Mouse (Mus musculus) heart, adult 8-10 months (tissue): Measurements from ENCODE around the gene Slc9a5. TPM values are rescaled to one million over a fixed set of nuclear protein-coding genes. Genes with fewer than 3 reads are reported as not detected.

ENCODE experiments used
- DNase-seq: peaks from one replicate; pipeline ENCODE4 v3.0.0; 2022; ENCODE audit warnings: low spot score
- total RNA-seq, 4 experiments: library from RNA; stranded (reverse); gene quantifications; 2 replicates each; pipeline ENCODE4 v1.2.4; 2022

Gene Slc9a5
- total RNA-seq, 4 experiments from 2014 or later = 0.41 to 0.79 (median 0.48) TPM

DNA sequence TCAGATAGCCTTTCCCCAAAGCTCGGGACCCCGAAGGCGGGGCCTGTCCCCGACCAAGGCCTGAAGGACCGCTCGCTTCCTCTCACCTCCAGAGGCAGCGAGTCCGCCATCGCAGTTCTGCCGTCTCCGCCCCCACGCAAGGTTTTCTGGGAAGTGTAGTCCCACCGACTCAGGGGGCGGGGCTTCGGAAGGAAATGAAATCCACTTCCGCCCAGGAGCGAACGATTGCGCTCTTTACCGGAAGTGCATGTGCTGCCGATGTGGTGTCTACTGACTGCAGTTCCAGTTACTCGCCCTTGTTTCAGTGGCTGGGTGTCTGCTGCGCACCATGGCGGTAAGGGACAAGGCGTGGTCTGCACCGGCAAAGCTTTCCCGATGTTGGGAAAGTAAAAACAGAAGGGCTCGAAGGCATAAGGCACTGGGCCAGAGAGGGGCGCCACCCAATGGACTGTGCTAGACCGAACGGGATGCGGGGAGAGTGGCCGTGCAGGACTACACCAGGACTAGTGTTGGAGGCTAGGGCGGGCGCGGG is 22.4 kb upstream of the Slc9a5 start, which contains the start of the genes Lrrc29 and Tmem208:
Lrrc29 (minus strand) TSS at position 138 of the 532 bp plus-strand sequence.
Tmem208 (plus strand) TSS at position 214 of the 532 bp plus-strand sequence.
- peak; percentile 97 for DNase-seq

DNA sequence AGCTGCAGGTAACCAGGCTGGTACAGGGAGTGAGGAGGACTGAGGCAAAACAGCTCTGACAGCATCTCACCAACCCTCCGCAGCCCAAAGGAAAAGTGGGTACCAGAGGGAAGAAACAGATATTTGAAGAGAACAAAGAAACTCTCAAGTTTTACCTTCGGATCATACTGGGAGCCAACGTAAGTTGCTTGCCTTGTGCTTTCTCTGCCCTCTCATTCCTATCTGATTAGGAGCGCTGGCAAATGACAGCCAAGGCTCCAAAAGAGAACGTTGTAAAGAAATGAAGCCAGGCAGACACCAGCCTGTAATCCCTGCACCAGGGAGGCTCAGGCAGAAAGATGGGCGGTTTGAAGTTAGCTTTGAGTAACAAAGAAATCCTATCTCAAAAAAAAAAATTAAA is 21.7 kb upstream of the Slc9a5 start:
- DNase-seq = no peak

DNA sequence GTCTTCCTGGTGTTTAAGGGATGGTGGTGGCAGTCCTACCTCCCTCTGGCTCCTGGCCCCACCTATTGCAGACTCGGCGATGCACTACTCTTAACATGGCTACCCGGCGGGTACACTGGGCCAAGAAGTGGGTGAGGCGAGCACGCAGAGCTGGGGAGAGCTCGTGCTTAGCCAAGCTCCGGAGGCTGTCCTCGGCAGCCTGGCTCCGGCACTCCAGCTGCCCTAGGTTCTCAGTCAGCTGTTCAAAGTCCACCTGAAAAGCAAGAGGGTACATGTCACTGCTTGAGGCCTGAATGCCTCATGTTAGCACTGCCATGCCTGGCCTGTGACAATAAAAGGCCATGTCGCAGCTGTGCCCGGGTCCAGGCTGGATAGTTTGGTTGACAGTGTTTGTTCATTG is 18.3 kb upstream of the Slc9a5 start:
- DNase-seq = no peak

DNA sequence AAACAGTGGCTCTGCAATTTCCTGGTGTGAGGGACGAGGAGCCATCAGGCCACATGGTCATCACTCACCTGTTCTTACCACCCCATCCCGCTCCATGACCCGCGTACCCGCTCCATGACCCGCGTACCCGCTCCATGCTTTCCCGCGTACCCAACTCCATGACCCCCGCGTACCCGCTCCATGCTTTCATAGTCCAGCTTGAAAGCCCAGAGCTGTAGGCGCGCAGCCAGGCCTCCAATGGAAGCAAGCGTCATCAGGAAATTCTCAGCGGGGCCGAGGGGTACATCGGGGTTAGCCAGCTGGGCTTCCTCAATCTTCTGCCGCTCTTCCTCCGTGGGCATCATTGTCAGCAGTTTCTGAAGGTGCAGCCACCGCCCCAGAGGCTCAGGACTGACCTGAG is 17.2 kb upstream of the Slc9a5 start:
- no peak for DNase-seq

DNA sequence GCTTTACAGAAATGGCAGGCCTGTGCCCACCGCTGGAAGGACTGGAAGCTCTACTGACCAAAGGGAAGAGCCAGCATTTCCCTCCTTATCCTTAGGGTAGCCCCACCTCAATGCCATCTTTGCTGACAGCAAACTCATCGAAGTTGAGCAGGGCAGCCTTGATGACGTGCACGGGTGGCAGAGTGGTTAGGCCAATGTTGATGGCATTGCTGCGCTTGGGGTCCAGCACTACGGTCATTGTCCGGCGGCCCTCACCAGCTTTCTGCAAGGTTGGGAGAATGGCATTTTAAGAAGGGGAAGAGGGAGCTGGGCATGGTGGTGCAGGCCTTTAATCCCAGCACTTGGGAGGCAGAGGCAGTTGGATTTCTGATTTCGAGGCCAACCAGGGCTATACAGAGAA is 16.7 kb upstream of the Slc9a5 start:
- no peak for DNase-seq

DNA sequence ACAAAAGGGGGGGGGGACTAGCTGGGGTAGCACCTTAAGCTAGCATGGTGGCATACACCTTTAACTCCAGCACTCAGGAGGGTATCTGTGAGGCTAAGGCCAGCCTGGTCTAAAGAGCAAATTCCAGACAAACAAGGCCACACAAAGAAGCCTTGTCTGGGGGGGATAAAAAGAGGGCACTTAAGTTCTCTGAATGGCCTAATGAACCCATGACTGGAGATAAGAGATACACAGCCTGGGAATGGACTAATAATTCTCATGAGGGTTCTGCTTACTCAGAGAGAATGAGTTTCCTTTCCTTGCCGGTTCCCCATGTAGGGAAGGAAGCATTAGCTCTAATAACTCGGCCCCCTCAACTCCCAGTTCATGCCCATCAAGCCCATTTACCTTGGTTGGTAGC is 16.1 kb upstream of the Slc9a5 start:
- DNase-seq = no peak

DNA sequence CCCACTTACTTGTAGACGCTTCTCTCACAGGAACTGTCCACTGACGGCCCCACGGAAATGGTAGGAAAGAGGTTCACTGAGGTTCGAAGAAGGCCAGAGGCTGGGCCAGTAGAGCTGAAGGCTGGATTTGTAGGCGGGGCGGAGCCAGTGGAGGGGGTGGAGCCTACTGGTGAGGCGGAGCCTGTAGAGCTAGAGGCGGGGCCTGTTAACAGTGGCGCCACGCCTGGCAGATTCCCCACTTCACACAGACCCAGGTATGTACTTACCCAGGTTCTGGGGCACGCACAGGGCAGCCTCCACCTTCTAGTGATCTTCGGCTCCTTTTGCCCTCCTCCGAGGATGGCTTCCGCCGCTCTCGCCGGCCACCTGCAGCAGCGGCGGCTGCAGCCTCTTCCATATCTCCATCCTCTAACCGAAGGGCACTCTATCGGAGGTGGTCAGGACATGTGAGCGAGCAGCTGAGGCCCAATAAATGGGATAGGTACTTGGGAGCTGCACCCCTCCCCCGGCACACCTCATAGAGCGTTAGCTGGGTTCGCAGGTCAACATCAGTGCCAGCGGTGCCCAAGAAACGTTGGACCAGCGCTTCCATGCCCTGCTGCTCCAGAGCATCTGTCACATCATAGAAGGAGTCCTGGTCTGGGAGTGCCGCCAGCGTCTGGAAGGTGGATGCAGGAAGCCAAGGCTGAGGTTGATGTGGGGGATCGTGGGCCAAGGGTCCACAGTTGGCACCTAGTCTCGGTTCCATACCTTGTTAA is 12.1 kb upstream of the Slc9a5 start:
- DNase-seq = no peak

DNA sequence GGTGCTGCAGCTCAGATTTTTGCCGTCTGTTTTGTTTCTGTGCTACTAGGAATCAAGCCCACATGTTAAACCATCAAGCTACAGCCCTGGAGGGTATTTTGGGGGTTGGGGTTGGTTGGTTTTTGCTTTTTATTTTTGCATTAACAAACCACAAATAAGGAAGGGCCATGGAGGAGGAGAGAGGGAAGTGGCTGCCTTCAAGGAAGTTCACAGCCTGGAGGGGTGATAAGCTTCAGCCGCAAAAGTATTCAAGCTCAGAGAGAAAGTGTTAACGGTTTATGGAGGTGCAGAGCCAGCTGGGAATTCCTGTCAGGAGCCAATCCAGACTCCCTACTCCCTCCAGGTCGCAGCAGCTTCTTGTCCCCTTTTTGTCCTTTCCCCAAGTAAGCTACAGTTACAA is 9.7 kb upstream of the Slc9a5 start:
- DNase-seq = no peak

DNA sequence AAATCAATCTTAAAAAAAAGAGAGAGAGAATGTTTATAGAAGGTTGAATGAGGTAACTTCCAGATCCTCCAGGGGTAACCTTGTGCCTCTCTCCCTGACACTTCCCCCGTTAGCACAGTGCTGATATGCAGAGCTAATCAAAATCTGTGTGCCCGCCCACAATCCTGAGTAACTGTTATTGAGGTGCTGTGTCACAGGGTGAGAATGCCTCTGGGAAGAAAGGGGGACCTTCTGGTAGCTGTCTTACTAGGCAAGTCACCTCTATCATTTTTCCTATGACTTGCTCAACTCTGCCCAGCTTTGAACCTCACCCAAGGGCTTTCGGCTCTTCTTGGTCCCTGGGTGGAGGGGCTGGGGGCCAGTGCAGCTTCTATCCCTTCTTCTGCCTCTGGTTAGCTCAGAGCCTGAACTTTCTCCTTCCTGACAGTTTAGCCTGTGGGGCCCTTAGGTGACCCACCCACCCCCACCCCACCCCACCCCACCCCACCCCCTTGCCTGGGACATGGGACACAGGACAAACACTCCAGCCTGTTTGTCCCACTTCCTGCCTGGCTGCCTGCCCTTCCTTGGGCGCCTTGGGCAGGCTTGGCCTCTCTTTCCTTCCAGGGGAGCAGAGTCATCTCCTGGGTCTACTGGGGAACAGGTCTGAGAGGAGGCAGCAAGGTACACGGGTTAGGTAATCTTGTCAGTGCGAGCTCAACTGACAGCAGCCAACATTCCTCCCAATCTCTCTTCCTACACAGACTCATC is 8.6 kb upstream of the Slc9a5 start:
- no peak for DNase-seq

DNA sequence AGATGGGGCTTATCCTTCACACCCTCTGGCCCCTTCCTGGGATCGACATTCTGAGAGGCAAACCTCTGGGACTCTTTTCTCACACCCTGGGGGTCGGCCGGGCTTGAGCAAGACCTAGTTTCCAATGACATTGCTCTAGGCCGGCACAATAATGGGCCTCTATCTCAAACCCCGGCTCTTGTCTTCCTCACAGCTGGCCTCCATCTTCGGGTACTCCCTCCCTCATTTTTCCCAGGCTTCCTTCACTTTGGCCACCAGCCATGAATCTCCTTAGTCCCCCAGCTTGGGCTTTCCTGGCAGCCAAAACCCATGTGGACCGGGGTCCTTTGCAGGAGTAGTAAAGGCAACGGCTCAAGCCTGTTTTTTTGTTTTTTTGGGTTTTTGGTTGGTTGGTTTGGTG is 7.2 kb upstream of the Slc9a5 start:
- DNase-seq = no peak

DNA sequence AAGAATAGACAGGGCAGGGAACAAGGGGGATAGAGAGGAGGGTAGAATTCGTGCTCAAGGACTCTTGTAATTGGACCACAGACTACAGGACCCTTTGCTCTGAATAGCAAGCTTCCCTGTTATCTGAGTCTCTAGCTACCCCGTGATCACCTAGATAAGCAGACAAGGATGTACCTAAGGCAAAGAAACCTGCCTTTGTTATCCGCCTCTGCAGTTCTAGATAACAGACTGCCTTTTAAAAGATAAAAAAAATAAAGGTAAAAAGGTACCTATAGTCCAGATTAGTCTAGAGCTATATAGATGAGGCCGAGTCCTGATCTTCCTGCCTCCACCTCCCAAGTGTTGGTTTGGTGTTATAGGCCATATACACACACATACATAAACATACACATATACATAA is 5.9 kb upstream of the Slc9a5 start:
- DNase-seq = no peak

DNA sequence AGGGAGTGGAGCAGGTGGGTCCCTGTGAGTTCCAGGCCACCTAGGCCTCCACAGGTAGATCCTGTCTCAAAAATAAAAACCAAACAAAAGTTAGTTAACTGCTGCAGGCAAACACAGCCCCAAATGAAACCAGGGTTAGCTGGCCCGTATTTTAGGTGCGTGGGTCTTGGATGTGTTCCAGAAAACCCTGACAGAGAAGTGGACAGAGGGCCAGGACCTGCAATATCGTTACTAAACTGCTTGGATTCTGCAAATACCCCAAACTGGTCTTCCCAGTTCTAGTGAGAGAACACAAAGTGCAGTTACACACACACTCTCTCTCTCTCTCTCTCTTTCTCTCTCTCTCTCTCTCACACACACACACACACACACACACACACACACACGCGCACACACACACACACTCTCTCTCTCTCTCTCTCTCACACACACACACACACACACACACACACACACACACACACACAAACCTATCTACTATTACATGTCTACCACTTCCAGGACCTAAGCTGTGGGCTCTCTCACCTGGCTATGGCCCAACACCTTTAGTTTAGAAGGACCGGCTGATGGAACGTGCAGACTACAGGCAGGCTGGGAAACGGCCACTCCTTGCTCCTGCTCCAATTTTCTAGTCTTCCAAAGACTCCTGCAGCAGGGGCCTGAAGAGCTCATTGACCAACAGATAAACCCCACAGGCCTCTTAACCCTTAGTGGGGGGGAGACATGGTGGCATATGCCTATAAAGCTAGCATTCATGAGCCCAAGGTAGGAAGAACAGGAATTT is 4.7 kb upstream of the Slc9a5 start:
- DNase-seq = no peak

DNA sequence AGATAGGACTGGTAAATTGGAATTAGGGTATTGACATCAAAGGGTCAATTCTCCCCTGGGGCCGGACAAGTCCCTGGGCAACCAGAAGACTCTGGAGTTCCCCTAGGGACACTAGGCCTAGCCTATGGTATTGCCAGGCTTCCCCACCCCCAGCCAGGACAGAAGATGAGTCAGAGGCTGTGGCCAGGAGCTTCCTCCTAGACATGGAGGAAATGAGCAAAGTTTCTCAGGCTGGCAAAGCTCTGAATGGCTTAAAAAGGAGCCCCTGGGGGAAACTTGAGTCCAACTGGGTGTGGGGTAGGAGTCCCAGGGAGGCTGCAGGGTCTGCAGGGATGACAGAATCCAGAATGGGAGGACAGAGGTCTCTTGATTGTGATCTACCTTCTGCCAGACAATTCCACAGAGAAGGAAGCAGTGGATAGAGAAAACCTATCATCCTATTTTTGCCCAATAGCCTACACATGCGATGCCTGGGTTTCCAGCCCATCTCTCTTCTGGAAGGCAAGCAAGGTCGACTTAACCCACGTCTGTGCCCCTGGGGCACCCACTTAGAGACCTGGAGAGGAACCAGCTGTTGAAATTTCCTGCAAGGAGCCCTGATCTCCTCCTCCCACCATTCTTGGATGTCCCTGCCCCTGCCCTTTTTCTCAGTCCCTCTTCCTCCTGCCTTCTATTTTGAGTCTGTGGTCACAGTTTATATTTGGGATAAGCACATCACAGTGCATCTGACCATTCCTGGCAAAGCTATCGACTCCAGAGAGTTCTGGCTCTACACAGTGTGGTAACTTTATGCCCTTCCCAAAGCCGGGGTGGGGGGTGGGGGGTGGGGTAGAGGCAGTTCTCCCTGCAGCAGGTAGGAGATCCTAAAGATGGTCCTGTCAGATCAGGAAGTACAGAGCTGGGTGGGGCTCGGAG is 3.3 kb upstream of the Slc9a5 start:
- peak; percentile 62 for DNase-seq

DNA sequence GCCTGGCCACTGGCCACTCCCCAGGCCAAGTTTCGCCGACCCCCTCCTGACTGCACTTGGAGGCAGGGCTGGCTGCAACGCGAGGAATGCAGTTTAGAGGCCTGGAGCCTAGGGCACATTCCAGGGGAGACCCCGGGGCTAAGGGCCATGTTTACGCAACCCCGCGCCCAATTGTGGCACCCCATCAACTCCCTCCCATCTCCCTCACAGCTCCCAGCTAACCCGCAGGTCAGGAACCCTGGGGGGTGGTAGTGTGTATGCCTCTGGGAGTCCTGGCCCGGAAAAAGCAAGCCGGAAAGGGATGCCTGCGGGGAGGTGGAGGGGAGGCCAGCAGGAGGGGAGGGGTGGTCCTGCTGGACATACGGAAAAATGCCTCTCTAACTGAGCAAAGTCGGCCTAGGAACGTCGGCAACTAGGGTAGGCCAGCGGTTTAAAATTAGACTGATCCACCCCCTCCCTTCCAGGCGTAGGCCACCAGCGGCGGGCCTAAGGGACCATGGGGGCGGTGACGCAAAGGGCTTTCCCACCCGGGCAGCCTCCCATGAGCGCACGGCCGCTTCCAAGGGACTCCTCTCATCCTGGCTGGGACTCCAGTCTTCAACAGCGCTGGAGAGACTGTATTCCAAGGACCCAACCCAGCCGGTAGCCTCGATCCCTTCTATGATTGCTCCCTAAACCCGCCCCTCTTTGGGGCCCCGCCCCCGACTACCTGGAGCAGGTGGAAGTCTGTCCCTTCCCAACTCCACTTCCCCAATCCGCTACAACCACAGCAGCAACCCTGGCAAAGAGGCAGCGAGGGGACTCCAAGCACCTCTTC is 1.8 kb upstream of the Slc9a5 start:
- peak; percentile 77 for DNase-seq

DNA sequence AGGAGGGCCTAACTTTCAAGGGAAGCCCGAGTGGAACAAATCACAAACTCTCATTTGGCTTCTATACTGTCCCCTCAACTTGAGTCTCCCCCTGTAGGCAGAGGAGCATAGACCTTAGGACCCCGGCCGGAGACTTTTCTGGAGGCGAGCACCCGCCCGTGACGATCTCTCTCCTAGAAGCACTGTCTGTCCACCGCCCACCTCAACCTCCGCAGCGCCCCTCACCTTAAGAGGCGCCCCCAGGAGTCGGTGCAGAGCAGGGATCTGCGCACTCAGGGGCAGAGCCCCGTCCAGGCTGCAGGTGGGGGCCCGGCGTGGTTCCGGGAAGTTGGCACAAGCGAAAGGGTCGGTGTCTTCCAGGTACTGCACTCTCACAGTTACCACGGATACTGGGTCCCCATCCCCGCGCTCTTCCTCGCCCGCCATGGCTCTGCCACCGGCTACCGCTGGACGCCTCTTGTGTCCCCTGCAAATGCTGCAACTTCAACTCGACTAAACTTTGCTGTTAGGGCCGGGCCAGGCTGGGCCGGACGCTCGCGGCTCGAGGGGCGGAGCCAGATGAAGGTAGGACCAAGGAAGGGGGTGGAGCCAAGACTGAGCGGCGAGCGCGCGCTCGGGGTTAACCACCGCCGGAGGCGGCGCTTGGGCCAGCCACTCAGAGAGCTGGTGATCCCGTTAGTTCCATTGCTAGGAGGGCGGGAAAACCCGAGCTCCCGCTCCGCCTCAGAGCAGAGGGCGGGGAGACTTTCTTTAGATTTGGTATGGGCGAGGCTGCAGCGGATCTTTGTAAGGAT is 1.0 kb upstream of the Slc9a5 start, which contains the start of gene Fhod1:
Fhod1 (minus strand) TSS at position 526 of the 794 bp plus-strand sequence.
- DNase-seq = peak; percentile 93

DNA sequence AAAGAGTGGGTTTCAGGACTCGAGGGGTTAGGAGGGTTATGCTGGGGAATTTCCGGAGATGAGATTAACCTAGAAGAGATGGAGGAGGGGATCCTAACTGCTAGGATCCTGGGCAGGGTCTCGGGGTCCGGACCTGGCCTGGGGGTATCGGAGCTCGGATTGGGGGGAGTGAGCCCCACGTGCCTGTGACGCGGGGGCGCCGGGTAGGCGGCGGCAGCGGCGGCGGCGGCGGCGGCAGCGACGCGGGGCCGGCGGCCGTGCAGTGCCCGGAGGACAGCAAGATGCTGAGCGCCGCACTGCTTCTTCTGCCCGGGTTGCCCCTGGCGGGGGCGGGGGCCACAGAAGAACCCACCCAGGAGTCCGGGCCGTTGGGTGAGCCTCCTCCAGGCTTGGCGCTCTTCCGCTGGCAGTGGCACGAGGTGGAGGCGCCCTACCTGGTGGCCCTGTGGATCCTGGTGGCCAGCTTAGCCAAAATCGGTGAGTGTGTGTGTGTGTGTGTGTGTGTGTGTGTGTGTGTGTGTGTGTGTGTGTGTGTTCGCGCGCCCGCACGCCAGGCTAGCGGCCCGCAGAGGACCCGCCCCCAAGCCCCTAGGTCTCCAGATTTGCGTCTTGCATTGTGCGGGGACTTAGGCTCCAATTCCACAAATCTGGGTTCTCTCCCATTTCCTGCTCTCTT is 591 bp downstream of the Slc9a5 start:
- no peak for DNase-seq

DNA sequence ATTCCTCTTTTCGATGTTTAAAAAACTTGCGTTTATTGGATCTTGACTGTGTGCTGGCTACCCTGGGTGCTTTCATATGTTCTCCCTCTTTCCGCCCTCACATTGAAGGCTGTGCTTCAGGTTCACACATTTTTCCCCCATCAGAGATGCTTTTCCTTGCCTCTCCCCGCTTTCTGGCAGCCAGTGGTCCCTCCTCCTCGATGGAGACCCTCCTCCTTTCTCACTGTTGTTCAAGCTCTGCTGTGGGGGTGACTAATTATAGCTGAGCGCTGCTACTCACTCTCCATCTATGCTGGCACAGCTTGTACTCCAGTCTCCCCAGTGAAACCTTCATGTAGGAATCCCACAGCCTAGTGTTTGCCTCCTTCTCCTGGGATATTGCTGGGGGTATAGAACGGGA is 1.5 kb downstream of the Slc9a5 start:
- no peak for DNase-seq

DNA sequence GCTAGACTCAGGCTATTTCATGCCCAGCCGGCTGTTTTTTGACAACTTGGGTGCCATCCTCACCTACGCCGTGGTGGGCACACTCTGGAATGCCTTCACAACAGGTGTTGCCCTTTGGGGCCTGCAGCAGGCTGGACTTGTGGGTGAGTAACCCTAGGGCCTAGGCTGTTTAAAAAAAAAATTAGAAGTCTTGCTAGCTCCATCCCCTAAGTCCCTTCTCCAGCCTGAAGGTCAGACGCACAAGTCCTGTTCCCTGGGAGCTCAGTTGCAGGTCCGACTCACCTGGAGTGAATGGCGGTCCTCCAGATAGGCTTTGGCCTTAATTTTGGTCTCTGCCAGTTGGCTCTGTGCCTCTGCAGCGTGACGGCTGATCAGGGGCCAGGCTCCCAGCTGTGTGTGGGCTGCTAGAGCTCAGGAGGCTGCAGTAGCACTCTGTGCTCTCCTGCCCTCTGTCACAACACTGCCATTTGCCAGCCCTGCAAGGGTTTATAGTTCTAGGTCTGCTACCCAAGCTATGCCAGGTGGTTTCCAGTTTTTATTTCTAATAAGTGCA is 5.0 kb downstream of the Slc9a5 start:
- no peak for DNase-seq
